Mouse (Mus musculus): ENCODE results near the gene Nefh.

Gene Nefh

DNA sequence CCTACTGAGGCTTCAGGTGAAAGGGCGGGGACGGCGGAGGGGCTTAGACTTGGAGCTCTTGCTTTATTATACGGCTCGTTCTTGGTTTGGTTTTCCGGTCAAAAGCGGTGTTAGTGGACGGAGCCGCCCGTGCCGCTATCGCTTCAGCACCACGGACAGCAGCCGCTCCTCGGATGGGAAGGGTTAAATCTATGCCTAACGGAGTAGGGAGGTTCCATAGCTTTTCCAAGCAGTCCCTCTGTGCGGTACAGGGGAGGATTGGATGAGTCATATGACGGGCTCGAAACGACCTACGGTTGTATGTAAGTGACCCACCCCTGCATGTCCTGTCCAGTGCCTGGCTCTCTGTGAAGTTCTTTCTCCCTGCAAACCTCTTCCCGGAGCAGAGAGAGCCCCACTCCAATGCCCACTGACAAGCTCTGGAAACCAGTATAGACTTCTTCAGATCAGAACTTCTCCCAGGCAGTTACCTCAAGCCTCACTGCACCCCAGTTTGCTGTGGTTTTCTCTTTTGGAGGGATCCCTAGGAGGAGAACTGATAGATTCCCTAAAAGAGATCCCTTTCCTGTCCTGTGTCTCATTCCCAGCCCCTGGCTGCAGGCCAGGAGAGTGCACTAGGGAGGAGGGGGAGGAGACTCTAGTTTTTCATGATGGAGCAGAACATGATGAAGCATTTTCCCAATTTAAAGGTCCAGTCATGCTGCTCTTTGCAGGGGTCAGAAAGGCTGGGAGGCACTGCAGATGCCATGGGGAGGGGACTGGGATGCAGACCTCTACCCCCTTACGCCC lies 1.6 kb upstream of the Nefh start:
- DNase-seq, result peak; percentile 59 to 69

GRCm38 (mm10) chr11:4948792-4949191 lies 928 bp upstream of the Nefh start:
- no peak for DNase-seq

DNA sequence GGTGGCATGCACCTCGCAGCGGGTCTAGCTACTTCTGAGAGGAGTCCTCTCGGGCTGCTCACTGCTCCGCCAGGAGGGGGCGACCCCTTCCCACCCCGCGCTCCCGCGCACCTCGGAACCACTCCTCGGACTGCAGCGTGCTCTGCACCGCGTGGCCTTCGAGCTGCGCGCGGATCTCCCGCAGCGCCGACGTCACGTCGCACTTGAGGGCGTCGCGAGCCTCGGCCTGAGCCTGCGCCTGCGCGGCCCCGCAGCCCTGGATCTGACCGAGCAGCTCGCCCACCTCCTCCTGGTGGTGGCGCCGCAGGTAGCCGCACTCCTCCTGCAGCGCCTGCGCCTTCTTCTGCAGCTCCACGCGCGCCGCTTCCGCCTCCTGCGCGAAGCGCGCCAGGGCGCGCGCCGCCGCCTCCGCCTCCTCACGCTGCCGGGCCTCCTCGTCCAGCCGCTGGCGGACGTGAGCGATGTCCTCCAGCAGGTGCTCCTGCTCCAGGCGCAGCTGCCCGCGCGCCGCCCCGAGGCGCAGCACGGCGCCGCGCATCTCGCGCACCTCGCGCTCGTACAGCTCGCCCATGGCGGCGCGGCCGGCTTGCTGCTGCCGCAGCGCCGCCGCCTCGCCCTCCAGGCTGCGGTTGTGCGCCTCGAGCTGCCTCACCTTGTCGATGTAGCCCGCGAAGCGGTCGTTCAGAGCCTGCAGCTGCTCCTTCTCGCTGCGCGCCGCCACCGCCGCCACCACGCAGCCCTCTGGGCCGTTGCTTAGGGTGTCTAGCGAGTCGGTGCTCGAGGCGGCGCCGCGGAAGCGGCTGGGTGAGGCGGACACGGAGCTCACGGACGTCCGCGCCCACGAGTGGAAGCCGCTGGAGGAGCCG lies 684 bp downstream of the Nefh start:
- peak; percentile 28 to 57 for DNase-seq

GRCm38 (mm10) chr11:4946530-4946929 lies 1.3 kb downstream of the Nefh start:
- DNase-seq, result no peak

- DNase-seq, result no peak
These were observed 11.6 kb downstream of the Nefh start for GRCm38 (mm10) chr11:4936243-4936642.

- DNase-seq, result peak; percentile 90 to 91
These were observed 16.8 kb downstream of the Nefh start for GRCm38 (mm10) chr11:4931009-4931601.

DNA sequence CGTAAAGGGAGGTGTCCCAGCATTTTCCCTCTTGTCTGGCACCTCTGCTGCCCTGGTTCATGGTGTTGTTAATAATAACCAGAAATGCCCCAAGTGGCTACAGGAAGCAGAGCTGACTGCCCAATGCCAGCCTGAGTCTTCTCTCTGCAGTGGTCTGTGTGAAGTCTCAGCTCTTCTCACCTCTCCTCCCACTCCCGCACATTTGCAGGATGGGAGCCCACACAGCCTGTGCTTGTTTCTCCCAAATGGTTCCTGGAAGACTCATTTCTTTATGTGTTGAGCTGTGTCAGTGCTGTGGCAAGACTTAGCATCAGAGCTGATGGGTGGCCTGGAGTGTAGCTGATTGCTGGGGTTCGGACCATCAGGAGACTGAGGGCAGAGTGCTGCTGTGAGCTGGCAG lies 20.6 kb downstream of the Nefh start:
- no peak for DNase-seq

DNA sequence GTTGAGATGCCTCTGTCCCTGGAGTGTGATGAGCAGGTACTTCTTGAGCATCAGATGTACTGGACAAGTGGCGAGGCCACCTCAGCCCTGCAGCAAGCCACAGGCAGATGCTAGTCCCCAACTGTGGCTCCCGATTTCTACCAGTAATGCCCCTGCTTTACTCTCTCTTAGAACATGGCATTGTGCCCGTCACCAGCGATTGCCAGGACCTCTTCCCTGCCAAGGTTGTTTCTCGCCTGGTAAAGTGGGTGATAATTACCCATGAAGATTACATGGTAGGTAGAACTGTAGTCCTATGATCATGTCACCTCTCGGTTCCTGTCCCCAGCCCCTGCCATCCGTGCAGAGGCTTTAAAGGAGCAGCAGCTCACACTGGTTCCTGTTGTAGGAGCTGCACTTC lies 26.1 kb downstream of the Nefh start:
- DNase-seq, result no peak

DNA sequence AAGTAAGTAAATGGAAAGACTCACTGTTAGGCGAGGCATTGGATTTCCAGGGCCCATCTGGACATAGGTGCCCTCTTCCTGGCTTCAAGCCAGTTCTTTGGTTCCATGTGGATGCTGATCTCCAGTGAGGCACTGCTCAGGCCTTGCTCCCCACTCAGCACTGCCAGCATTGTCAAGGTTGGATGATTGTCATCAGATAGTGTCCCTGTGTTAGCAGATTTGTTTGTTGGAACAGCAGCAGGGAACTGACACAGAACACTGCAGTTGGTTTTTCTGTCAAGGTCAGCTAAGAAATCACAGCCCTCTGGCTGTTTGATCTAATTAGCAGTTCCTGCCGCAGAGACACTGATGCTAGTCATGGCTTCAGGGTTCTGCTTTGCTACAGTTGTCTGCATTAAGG lies 26.6 kb downstream of the Nefh start:
- DNase-seq, result peak in 1 of 2 experiments; percentile 15

- DNase-seq, result peak; percentile 64 to 83
These were observed 31.8 kb downstream of the Nefh start for GRCm38 (mm10) chr11:4916068-4916467.

DNA sequence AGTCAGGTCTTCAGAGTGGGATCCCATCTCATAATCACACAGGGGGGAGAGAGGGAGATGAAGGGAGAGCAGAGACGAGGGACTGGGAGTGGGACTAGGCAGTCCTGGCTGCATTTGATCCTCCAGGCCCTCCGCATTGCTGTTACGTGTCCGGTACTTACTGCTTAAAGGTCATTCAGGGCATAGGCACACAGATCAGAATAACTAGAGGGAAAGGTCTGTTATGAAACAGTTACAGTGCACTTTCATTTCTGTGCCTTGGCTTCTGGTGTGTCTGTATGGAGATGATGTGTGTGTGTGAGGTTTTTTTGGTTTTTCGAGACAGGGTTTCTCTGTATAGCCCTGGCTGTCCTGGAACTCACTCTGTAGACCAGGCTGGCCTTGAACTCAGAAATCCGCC lies 41.6 kb downstream of the Nefh start:
- DNase-seq, result no peak

DNA sequence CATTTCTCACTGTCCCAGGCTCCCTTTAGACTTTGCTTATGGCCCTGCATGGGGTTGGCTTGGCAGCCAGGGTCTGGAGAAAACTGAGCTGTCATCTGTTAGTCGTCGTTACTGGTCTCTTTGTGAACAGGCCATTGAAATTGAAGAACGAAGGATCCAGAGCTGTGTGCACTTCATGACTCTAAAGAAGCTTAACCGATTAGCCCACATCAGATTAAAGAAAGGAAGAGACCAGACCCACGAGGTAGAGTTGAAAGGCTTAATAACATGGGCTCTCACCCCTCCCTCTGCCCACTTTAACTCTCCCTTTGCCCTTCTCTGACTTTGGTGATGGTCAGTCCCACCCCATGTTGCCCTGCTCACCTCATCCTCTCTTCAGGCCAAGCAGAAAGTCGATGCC lies 45.9 kb downstream of the Nefh start:
- no peak for DNase-seq

GRCm38 (mm10) chr11:4900437-4900836 lies 47.4 kb downstream of the Nefh start:
- peak in 1 of 2 experiments; percentile 33 for DNase-seq

- peak; percentile 83 to 92 for DNase-seq
These were observed 52.7 kb downstream of the Nefh start, which contains the start of gene Thoc5 for GRCm38 (mm10) chr11:4894848-4895816. TSS of gene Thoc5 (plus strand) at chr11:4895320.
